Mouse (Mus musculus) myocyte (in vitro differentiated cells): Measurements from ENCODE around the gene Mtap. TPM values are rescaled to one million over a fixed set of nuclear protein-coding genes. Genes with fewer than 3 reads are reported as not detected.

Source experiments
- H3K27me3 ChIP-seq: one replicate; pipeline ENCODE4 v1.6.1; 2011; ENCODE audit not compliant: control insufficient read depth, insufficient read depth, insufficient read length
- H3K36me3 ChIP-seq: one replicate; pipeline ENCODE4 v1.6.1; 2011; ENCODE audit not compliant: control insufficient read depth, insufficient read depth
- H3K4me2 ChIP-seq: one replicate; pipeline ENCODE4 v1.6.1; 2011; ENCODE audit warnings: low read depth, control low read depth
- H3K4me3 ChIP-seq: one replicate; pipeline ENCODE4 v1.5.1; 2011; ENCODE audit warnings: mild to moderate bottlenecking, control low read depth, moderate library complexity
- H3K79me2 ChIP-seq: one replicate; pipeline ENCODE4 v1.6.1; 2011; ENCODE audit not compliant: control insufficient read depth, insufficient read depth
- H3ac ChIP-seq: one replicate; pipeline ENCODE4 v1.6.1; 2011; ENCODE audit not compliant: control insufficient read depth, insufficient read length
- CEBPB ChIP-seq: IDR thresholded peaks from 2 replicates; pipeline ENCODE4 v1.6.1; 2011; ENCODE audit warnings: mild to moderate bottlenecking, moderate library complexity; ENCODE audit not compliant: poor library complexity, insufficient read depth, severe bottlenecking
- E2F4 ChIP-seq: IDR thresholded peaks from one replicate; pipeline ENCODE4 v1.6.1; 2011; ENCODE audit warnings: mild to moderate bottlenecking, control low read depth, moderate library complexity; ENCODE audit not compliant: insufficient read depth
- MAX ChIP-seq: IDR thresholded peaks from one replicate; pipeline ENCODE4 v1.6.1; 2011; ENCODE audit warnings: low read depth, mild to moderate bottlenecking, control low read depth
- MYOD1 ChIP-seq, 3 experiments: IDR thresholded peaks; one replicate each; pipeline ENCODE4 v1.6.1; 2011; ENCODE audit warnings: control low read depth in 2 of 3, low read depth in 2 of 3, mild to moderate bottlenecking in 2 of 3, moderate library complexity in 1 of 3; ENCODE audit not compliant: insufficient read length in 2 of 3, control insufficient read depth in 1 of 3
- MYOG ChIP-seq, 3 experiments: IDR thresholded peaks; one replicate each; pipeline ENCODE4 v1.6.1; 2011; ENCODE audit warnings: control low read depth in 2 of 3, low read depth in 2 of 3, mild to moderate bottlenecking in 2 of 3; ENCODE audit not compliant: insufficient read length in 2 of 3, control insufficient read depth in 1 of 3, insufficient read depth in 1 of 3
- POLR2A ChIP-seq: IDR thresholded peaks from one replicate; pipeline ENCODE4 v1.6.1; 2011; ENCODE audit warnings: low read depth, mild to moderate bottlenecking, control low read depth, moderate library complexity; ENCODE audit not compliant: insufficient read length
- POLR2AphosphoS2 ChIP-seq: IDR thresholded peaks from one replicate; pipeline ENCODE4 v1.6.1; 2011; ENCODE audit warnings: low read depth, control low read depth; ENCODE audit not compliant: insufficient read length
- REST ChIP-seq: IDR thresholded peaks from one replicate; pipeline ENCODE4 v1.6.1; 2011; ENCODE audit warnings: mild to moderate bottlenecking, control low read depth, moderate library complexity; ENCODE audit not compliant: insufficient read depth, insufficient read length
- SRF ChIP-seq: IDR thresholded peaks from one replicate; pipeline ENCODE4 v1.6.1; 2011; ENCODE audit warnings: low read depth; ENCODE audit not compliant: control insufficient read depth, insufficient read length
- TCF12 ChIP-seq: IDR thresholded peaks from one replicate; pipeline ENCODE4 v1.6.1; 2011; ENCODE audit warnings: mild to moderate bottlenecking, control low read depth; ENCODE audit not compliant: poor library complexity, insufficient read depth, severe bottlenecking
- TCF3 ChIP-seq: IDR thresholded peaks from one replicate; pipeline ENCODE4 v1.6.1; 2011; ENCODE audit warnings: low read depth, control low read depth; ENCODE audit not compliant: insufficient read length
- USF1 ChIP-seq: IDR thresholded peaks from one replicate; pipeline ENCODE4 v1.6.1; 2011; ENCODE audit warnings: low read depth, mild to moderate bottlenecking, control low read depth, moderate library complexity
- polyA plus RNA-seq: library from polyadenylated mRNA; unstranded; fragments of >200 nt; fragmentation: generic; extraction: Trizol; gene quantifications from one replicate; pipeline ENCODE4 v1.2.1, GENCODE M21; 2012; ENCODE audit warnings: missing spikeins

Mtap gene
- polyA plus RNA-seq, 1 experiment: 30.0 TPM

- no peak overlapping the region for H3K4me3 ChIP-seq
- no peaks in the 10 kb centered on the region for H3K79me2 ChIP-seq
- no peak overlapping the region for H3ac ChIP-seq
- H3K27me3 ChIP-seq: no peaks in the 10 kb centered on the region
- TF ChIP-seq POLR2AphosphoS2: no peak
- no peak for TF ChIP-seq MYOG (IDR thresholded peaks at IDR 0.05; ENCODE audit: control insufficient read depth in 1 of 3, insufficient read depth in 1 of 3, insufficient read length in 2 of 3, low read depth in 2 of 3)
- H3K36me3 ChIP-seq: no peaks in the 10 kb centered on the region
- no peak overlapping the region for H3K4me2 ChIP-seq
Measured at GRCm38 (mm10) chr4:89101276-89101675, 35.6 kb upstream of the Mtap start.

- Histone ChIP-seq H3K79me2 (no peaks in the 10 kb centered on the region), H3K4me3 (no peak overlapping the region), H3K4me2 (no peak overlapping the region), H3K27me3 (no peaks in the 10 kb centered on the region), H3K36me3 (no peaks in the 10 kb centered on the region), H3ac (no peak overlapping the region)
- TF ChIP-seq E2F4 (no peak), TCF12 (no peak), TCF3 (no peak)
Measured at GRCm38 (mm10) chr4:89102283-89102682, 34.6 kb upstream of the Mtap start.

GRCm38 (mm10) chr4:89105486-89105885 lies 31.4 kb upstream of the Mtap start:
- TF ChIP-seq MAX: no peak
- TF ChIP-seq SRF: no peak
- TF ChIP-seq E2F4: no peak
- TF ChIP-seq MYOD1 (IDR thresholded peaks at IDR 0.05; ENCODE audit: control insufficient read depth in 1 of 3, insufficient read length in 2 of 3, low read depth in 2 of 3): no peak
- no peak for TF ChIP-seq POLR2A
- TF ChIP-seq USF1: no peak
- no peak for TF ChIP-seq POLR2AphosphoS2
- no peak for TF ChIP-seq TCF12
- no peak for TF ChIP-seq TCF3
- no peak for TF ChIP-seq CEBPB
- no peak for TF ChIP-seq REST
- no peak for TF ChIP-seq MYOG (IDR thresholded peaks at IDR 0.05; ENCODE audit: control insufficient read depth in 1 of 3, insufficient read depth in 1 of 3, insufficient read length in 2 of 3, low read depth in 2 of 3)

GRCm38 (mm10) chr4:89106505-89106904 lies 30.4 kb upstream of the Mtap start:
- TF ChIP-seq TCF3: no peak
- TF ChIP-seq SRF: no peak
- H3K36me3 ChIP-seq: no peaks in the 10 kb centered on the region
- H3K4me2 ChIP-seq: no peak overlapping the region

More at GRCm38 (mm10) chr4:89105486-89105885, 31.4 kb upstream of the Mtap start:
- Histone ChIP-seq H3K4me3 (no peak overlapping the region), H3K27me3 (no peaks in the 10 kb centered on the region), H3K36me3 (no peaks in the 10 kb centered on the region), H3K79me2 (no peaks in the 10 kb centered on the region), H3ac (no peak overlapping the region), H3K4me2 (no peak overlapping the region)

GRCm38 (mm10) chr4:89112168-89112710 lies 24.7 kb upstream of the Mtap start:
- Histone ChIP-seq H3K4me2 (no peak overlapping the region), H3K36me3 (no peaks in the 10 kb centered on the region), H3K79me2 (no peaks in the 10 kb centered on the region), H3K27me3 (no peaks in the 10 kb centered on the region), H3K4me3 (no peak overlapping the region), H3ac (no peak overlapping the region)
- TF ChIP-seq SRF: no peak

More at GRCm38 (mm10) chr4:89106505-89106904, 30.4 kb upstream of the Mtap start:
- Histone ChIP-seq H3ac (no peak overlapping the region), H3K4me3 (no peak overlapping the region), H3K27me3 (no peaks in the 10 kb centered on the region), H3K79me2 (no peaks in the 10 kb centered on the region)

GRCm38 (mm10) chr4:89112782-89113181 lies 24.1 kb upstream of the Mtap start:
- Histone ChIP-seq H3K27me3 (no peaks in the 10 kb centered on the region), H3K36me3 (no peaks in the 10 kb centered on the region)
- no peak for TF ChIP-seq E2F4
- TF ChIP-seq POLR2A: no peak
- TF ChIP-seq POLR2AphosphoS2: no peak
- TF ChIP-seq MYOD1 (IDR thresholded peaks at IDR 0.05; ENCODE audit: control insufficient read depth in 1 of 3, insufficient read length in 2 of 3, low read depth in 2 of 3): no peak
- no peak for TF ChIP-seq TCF12
- TF ChIP-seq USF1: no peak
- TF ChIP-seq SRF: no peak
- no peak for TF ChIP-seq MYOG (IDR thresholded peaks at IDR 0.05; ENCODE audit: control insufficient read depth in 1 of 3, insufficient read depth in 1 of 3, insufficient read length in 2 of 3, low read depth in 2 of 3)
- TF ChIP-seq TCF3: no peak
- no peak for TF ChIP-seq REST
- TF ChIP-seq MAX: no peak
- TF ChIP-seq CEBPB: no peak

More at GRCm38 (mm10) chr4:89112782-89113181, 24.1 kb upstream of the Mtap start:
- Histone ChIP-seq H3K4me3 (no peak overlapping the region), H3K79me2 (no peaks in the 10 kb centered on the region), H3K4me2 (no peak overlapping the region), H3ac (no peak overlapping the region)
